Mouse (Mus musculus) colon, adult 2 months (tissue): ENCODE measurements around the gene Dnaaf1. TPM values are rescaled to one million over a fixed set of nuclear protein-coding genes. Genes with fewer than 3 reads are reported as not detected.

Experiments used
- polyA plus RNA-seq: library from polyadenylated mRNA; depleted of rRNA; stranded (reverse); fragments of >200 nt; gene quantifications from 2 replicates; pipeline ENCODE4 v1.2.3, GENCODE M21; 2012; rRNA removed

Gene Dnaaf1
- polyA plus RNA-seq: 0.55 and 1.1 TPM in 2 replicates

DNA sequence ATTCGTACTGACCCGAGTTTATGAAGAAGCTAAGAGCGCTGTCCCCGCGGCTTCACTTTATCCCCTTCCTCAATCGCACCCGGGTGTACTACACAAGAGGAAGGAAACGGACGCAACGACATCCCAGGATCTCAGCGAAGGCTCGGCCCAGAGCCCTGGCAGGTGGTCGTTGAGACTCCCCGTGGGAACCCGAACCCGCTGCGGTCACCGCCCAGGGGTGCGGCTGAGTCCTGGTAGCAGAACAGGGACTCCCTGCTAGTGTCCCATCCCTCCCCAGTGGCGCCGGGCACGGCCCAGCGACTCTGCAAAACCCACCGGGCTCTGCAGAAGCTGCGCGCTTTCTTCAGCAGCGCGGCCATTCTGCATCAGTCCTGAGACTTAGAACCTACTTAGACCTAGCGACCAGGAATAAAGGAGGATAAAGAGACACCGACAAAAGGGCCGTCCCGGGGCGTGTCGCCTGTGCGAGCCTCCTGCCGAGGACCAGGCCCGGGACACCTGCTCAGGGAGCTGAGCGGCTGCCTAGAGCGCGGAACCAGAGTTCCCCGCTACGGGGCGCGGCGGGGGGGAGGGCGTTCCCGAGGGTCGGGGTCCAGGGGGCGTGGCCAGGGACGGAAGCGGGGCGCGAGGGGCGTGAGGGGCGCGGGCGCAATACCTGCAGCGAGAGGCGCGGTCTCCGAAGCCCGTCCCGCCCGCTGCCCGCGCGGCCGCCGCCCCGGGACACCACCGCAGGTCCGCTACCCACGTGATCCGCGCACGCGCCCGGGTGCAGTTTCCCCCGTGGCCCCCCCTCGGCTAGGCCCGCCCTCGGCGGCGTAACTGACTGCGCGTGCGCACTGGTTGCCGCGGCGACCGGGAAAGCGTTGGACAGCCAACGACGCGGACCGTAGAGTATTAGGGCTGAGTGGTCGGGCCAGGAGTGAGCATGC, at the start of gene Dnaaf1, which contains the start of gene Hsdl1:
TSS of gene Dnaaf1 (plus strand) at position 799 of the 929 bp plus-strand sequence.
TSS of gene Hsdl1 (minus strand) at position 747 of the 929 bp plus-strand sequence.

DNA sequence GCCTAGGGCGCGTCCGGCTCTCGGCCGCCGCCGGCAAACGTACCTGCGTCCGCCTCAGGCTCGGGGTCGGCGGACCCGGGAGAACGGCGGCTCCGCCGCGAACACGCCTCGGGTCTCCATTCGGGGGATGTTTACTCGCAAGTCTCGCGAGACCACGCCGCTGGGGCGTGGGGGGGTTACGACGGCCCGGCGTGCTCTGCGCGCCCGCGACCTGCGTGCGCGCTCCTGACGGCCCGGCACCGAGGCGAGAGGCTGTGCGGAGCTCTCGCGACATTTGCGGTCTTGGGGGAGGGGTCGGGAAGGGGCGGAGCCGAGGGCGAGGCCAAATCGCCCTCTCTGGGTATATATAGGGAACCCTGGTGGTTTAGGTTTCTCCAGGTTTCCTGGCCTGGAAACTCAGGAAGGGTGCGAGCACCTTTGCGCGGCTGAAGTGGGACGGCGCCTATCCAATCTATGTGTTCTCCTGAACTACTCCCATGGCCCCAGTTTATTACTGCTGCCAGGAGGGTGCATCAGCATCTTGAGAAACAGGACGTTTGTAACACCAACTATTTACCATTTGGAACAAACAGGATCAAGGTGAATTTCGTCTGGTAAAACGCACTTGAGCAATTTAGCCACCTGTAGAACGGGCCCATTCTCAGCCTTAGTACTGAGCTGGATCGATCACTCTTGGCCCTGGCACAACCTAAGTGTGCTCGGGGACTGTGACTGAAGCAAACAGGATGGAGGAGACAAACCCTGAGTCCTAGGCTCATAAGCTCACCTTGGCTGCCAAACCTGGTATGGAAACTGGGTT, 16.2 kb upstream of the Dnaaf1 start, which contains the start of gene Mbtps1:
TSS of gene Mbtps1 (minus strand) at position 133 of the 799 bp plus-strand sequence.

DNA sequence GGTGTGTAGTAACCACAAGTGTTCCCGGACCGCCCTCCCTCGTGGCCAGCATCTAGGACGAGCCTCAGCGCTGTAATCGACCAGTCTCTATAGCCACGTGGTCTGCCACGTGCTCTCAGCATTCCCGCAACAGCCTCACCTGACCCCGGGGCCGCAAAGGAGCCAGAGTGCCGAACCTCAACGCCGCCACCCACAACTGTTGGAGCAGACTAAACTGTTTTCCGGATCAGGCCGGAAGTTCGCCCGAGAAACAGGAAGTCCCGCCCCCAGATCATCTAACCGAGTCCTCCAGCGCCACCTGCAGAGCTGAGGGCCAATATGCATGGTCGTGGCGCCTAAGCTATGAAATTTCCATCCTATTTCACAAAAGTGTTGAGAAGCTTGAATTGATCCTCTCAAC, 30.0 kb downstream of the Dnaaf1 start, which contains the start of gene Taf1c:
TSS of gene Taf1c (minus strand) at position 227 of the 400 bp plus-strand sequence.

DNA sequence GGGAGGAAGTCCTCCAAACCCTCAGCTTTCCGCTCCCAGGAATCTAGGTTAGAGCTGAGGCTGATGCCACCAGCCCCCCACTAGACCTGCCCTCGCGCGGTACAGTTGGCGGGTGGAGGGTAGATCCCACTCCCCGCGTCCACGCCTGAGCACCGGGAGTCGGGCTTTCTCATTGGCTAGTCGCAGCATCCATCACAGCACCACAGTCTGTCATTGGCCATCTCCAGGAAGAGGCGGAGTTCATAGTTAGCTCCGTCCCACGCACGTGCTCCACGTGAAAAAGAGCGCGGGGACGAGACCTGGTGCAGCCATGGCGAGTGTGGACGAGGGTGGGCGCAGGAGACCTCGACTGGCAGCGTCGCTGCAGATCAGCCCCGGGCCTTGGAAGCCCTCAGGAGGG, 37.4 kb downstream of the Dnaaf1 start, which contains the start of gene Adad2:
TSS of gene Adad2 (plus strand) at position 277 of the 400 bp plus-strand sequence.

DNA sequence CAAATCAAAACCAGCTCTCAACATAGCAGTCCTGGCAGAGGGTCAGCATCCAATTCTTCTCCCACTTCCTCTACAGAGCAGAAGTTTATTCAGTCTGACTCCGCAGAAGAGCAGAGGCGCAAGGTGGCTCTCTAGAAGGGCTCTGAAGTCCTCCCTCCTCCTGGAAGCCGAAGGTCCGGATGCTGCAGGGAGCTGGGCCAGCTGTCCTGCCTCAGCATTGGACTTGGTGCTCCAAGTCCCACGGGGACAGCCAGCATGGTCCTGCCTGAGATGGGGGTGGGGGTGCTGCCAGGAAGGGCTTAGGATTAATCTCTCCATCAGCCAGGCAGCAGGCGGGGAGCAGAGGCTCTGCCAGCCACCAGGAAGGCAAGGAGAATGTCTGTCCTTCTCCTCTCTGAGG, 60.3 kb downstream of the Dnaaf1 start, which contains the start of gene Kcng4:
TSS of gene Kcng4 (minus strand) at position 303 of the 400 bp plus-strand sequence.

Other genes with a start within 250 kb of the Dnaaf1 start
- gene Hsbp1, start 230.7 kb upstream of the Dnaaf1 start, polyA plus RNA-seq: 68.5 and 90.2 TPM in 2 replicates
- 54.0 and 55.0 TPM in 2 replicates for gene Mlycd, start 180.4 kb upstream of the Dnaaf1 start, polyA plus RNA-seq
- gene Osgin1, start 141.1 kb upstream of the Dnaaf1 start, polyA plus RNA-seq: 37.3 and 67.4 TPM in 2 replicates
- 0.74 and 1.2 TPM in 2 replicates for gene Necab2, start 128.5 kb upstream of the Dnaaf1 start, polyA plus RNA-seq
- 0.17 and 0.19 TPM in 2 replicates for gene Slc38a8, start 73.5 kb upstream of the Dnaaf1 start, polyA plus RNA-seq
- gene Mbtps1, start 16.5 kb upstream of the Dnaaf1 start, polyA plus RNA-seq: 68.3 and 75.2 TPM in 2 replicates
- gene Hsdl1, start 52 bp upstream of the Dnaaf1 start, polyA plus RNA-seq: 24.6 and 27.3 TPM in 2 replicates
- gene Taf1c, start 30.0 kb downstream of the Dnaaf1 start, polyA plus RNA-seq: 38.8 and 42.2 TPM in 2 replicates
- gene Adad2, start 37.5 kb downstream of the Dnaaf1 start, polyA plus RNA-seq: 0.16 TPM in 1 of 2 replicates, not detected in the other
- 1.5 and 1.8 TPM in 2 replicates for gene Kcng4, start 60.4 kb downstream of the Dnaaf1 start, polyA plus RNA-seq
- gene Wfdc1, start 91.1 kb downstream of the Dnaaf1 start, polyA plus RNA-seq: 158 and 167 TPM in 2 replicates
- 66.6 and 75.5 TPM in 2 replicates for gene Atp2c2, start 124.8 kb downstream of the Dnaaf1 start, polyA plus RNA-seq
- 13.4 and 15.5 TPM in 2 replicates for gene Tldc1, start 203.2 kb downstream of the Dnaaf1 start, polyA plus RNA-seq